Mouse (Mus musculus): Measurements from ENCODE around the gene Serinc5. TPM values are rescaled to one million over a fixed set of nuclear protein-coding genes. Genes with fewer than 3 reads are reported as not detected.

Gene Serinc5
- polyA plus RNA-seq, 1 experiment: 19.7 TPM

GRCm38 (mm10) chr13:92738821-92739220 lies 127.9 kb downstream of the Serinc5 start:
- Histone ChIP-seq H3K36me3 (ENCODE audit: control insufficient read depth, insufficient read depth, low read length, poor library complexity, severe bottlenecking) (no peaks in the 10 kb centered on the region), H3K27me3 (ENCODE audit: control insufficient read depth, insufficient read depth, low read length, poor library complexity, severe bottlenecking) (no peaks in the 10 kb centered on the region), H3K4me3 (ENCODE audit: low read depth, low read length) (no peak overlapping the region), H3K27ac (ENCODE audit: insufficient read depth, low read length) (no peak overlapping the region), H3K9ac (ENCODE audit: low read depth, poor library complexity, severe bottlenecking) (no peak overlapping the region), H3K9me3 (replicated peaks; ENCODE audit: control insufficient read depth, insufficient read depth, low read length, poor library complexity, severe bottlenecking) (no peaks in the 10 kb centered on the region), H3K4me1 (ENCODE audit: control insufficient read depth, insufficient read depth, low read length) (no peaks in the 10 kb centered on the region)
- TF ChIP-seq EP300 (IDR thresholded peaks at IDR 0.05; ENCODE audit: insufficient read depth, low read depth, low read length): no peak
- no peak for TF ChIP-seq POLR2A (IDR thresholded peaks at IDR 0.05; ENCODE audit: insufficient read depth, low read length)
- TF ChIP-seq CTCF (IDR thresholded peaks at IDR 0.05; ENCODE audit: low read depth, low read length): no peak

GRCm38 (mm10) chr13:92739858-92740257 lies 129.0 kb downstream of the Serinc5 start:
- Histone ChIP-seq H3K27ac (ENCODE audit: insufficient read depth, low read length) (no peak overlapping the region), H3K9me3 (replicated peaks; ENCODE audit: control insufficient read depth, insufficient read depth, low read length, poor library complexity, severe bottlenecking) (no peaks in the 10 kb centered on the region), H3K27me3 (ENCODE audit: control insufficient read depth, insufficient read depth, low read length, poor library complexity, severe bottlenecking) (no peaks in the 10 kb centered on the region), H3K4me3 (ENCODE audit: low read depth, low read length) (no peak overlapping the region), H3K36me3 (ENCODE audit: control insufficient read depth, insufficient read depth, low read length, poor library complexity, severe bottlenecking) (no peaks in the 10 kb centered on the region), H3K4me1 (ENCODE audit: control insufficient read depth, insufficient read depth, low read length) (no peaks in the 10 kb centered on the region), H3K9ac (ENCODE audit: low read depth, poor library complexity, severe bottlenecking) (no peak overlapping the region)
- TF ChIP-seq CTCF (IDR thresholded peaks at IDR 0.05; ENCODE audit: low read depth, low read length): no peak
- no peak for TF ChIP-seq EP300 (IDR thresholded peaks at IDR 0.05; ENCODE audit: insufficient read depth, low read depth, low read length)
- TF ChIP-seq POLR2A (IDR thresholded peaks at IDR 0.05; ENCODE audit: insufficient read depth, low read length): no peak

GRCm38 (mm10) chr13:92740671-92741270 lies 129.9 kb downstream of the Serinc5 start:
- Histone ChIP-seq H3K9me3 (replicated peaks; ENCODE audit: control insufficient read depth, insufficient read depth, low read length, poor library complexity, severe bottlenecking) (no peaks in the 10 kb centered on the region), H3K4me3 (ENCODE audit: low read depth, low read length) (no peak overlapping the region), H3K36me3 (ENCODE audit: control insufficient read depth, insufficient read depth, low read length, poor library complexity, severe bottlenecking) (no peaks in the 10 kb centered on the region), H3K4me1 (ENCODE audit: control insufficient read depth, insufficient read depth, low read length) (no peaks in the 10 kb centered on the region), H3K9ac (ENCODE audit: low read depth, poor library complexity, severe bottlenecking) (no peak overlapping the region), H3K27me3 (ENCODE audit: control insufficient read depth, insufficient read depth, low read length, poor library complexity, severe bottlenecking) (no peaks in the 10 kb centered on the region), H3K27ac (ENCODE audit: insufficient read depth, low read length) (no peak overlapping the region)
- TF ChIP-seq EP300 (IDR thresholded peaks at IDR 0.05; ENCODE audit: insufficient read depth, low read depth, low read length) (no peak), CTCF (IDR thresholded peaks at IDR 0.05; ENCODE audit: low read depth, low read length) (no peak), POLR2A (IDR thresholded peaks at IDR 0.05; ENCODE audit: insufficient read depth, low read length) (no peak)

- Histone ChIP-seq H3K9ac (ENCODE audit: low read depth, poor library complexity, severe bottlenecking) (no peak overlapping the region), H3K9me3 (replicated peaks; ENCODE audit: control insufficient read depth, insufficient read depth, low read length, poor library complexity, severe bottlenecking) (no peaks in the 10 kb centered on the region), H3K27me3 (ENCODE audit: control insufficient read depth, insufficient read depth, low read length, poor library complexity, severe bottlenecking) (no peaks in the 10 kb centered on the region), H3K36me3 (ENCODE audit: control insufficient read depth, insufficient read depth, low read length, poor library complexity, severe bottlenecking) (no peaks in the 10 kb centered on the region), H3K27ac (ENCODE audit: insufficient read depth, low read length) (no peak overlapping the region), H3K4me3 (ENCODE audit: low read depth, low read length) (no peak overlapping the region), H3K4me1 (ENCODE audit: control insufficient read depth, insufficient read depth, low read length) (no peaks in the 10 kb centered on the region)
- TF ChIP-seq EP300 (IDR thresholded peaks at IDR 0.05; ENCODE audit: insufficient read depth, low read depth, low read length) (no peak), CTCF (IDR thresholded peaks at IDR 0.05; ENCODE audit: low read depth, low read length) (no peak), POLR2A (IDR thresholded peaks at IDR 0.05; ENCODE audit: insufficient read depth, low read length) (no peak)
Measured at GRCm38 (mm10) chr13:92742886-92743285, 132.0 kb downstream of the Serinc5 start.

- Histone ChIP-seq H3K36me3 (ENCODE audit: control insufficient read depth, insufficient read depth, low read length, poor library complexity, severe bottlenecking) (no peaks in the 10 kb centered on the region), H3K4me1 (ENCODE audit: control insufficient read depth, insufficient read depth, low read length) (no peaks in the 10 kb centered on the region), H3K4me3 (ENCODE audit: low read depth, low read length) (no peak overlapping the region), H3K9ac (ENCODE audit: low read depth, poor library complexity, severe bottlenecking) (no peak overlapping the region), H3K27me3 (ENCODE audit: control insufficient read depth, insufficient read depth, low read length, poor library complexity, severe bottlenecking) (no peaks in the 10 kb centered on the region), H3K9me3 (replicated peaks; ENCODE audit: control insufficient read depth, insufficient read depth, low read length, poor library complexity, severe bottlenecking) (no peaks in the 10 kb centered on the region), H3K27ac (ENCODE audit: insufficient read depth, low read length) (no peak overlapping the region)
- TF ChIP-seq CTCF (IDR thresholded peaks at IDR 0.05; ENCODE audit: low read depth, low read length): no peak
Measured at GRCm38 (mm10) chr13:92743337-92743736, 132.4 kb downstream of the Serinc5 start.

GRCm38 (mm10) chr13:92750976-92751518 lies 140.2 kb downstream of the Serinc5 start:
- Histone ChIP-seq H3K9me3 (replicated peaks; ENCODE audit: control insufficient read depth, insufficient read depth, low read length, poor library complexity, severe bottlenecking) (no peaks in the 10 kb centered on the region), H3K4me3 (ENCODE audit: low read depth, low read length) (no peak overlapping the region), H3K36me3 (ENCODE audit: control insufficient read depth, insufficient read depth, low read length, poor library complexity, severe bottlenecking) (no peaks in the 10 kb centered on the region), H3K27me3 (ENCODE audit: control insufficient read depth, insufficient read depth, low read length, poor library complexity, severe bottlenecking) (no peaks in the 10 kb centered on the region), H3K4me1 (ENCODE audit: control insufficient read depth, insufficient read depth, low read length) (no peaks in the 10 kb centered on the region), H3K9ac (ENCODE audit: low read depth, poor library complexity, severe bottlenecking) (no peak overlapping the region), H3K27ac (ENCODE audit: insufficient read depth, low read length) (no peak overlapping the region)
- TF ChIP-seq POLR2A (IDR thresholded peaks at IDR 0.05; ENCODE audit: insufficient read depth, low read length) (no peak), CTCF (IDR thresholded peaks at IDR 0.05; ENCODE audit: low read depth, low read length) (peak; percentile 51)
